Mouse (Mus musculus) brain, embryonic 14.5 days (tissue): ENCODE data around the gene Mapre3.

Source experiments
- CTCF ChIP-seq: fragments of 200-500 bp; IDR thresholded peaks from 2 replicates; pipeline ENCODE4 v1.5.1; 2012; ENCODE audit warnings: inconsistent platforms, mild to moderate bottlenecking, moderate library complexity, borderline replicate concordance; ENCODE audit not compliant: insufficient read depth, insufficient read length; ENCODE audit errors: extremely low read depth
- POLR2A ChIP-seq: fragments of 200-500 bp; IDR thresholded peaks from 2 replicates; pipeline ENCODE4 v1.6.1; 2012; ENCODE audit warnings: mild to moderate bottlenecking, inconsistent platforms, borderline replicate concordance; ENCODE audit not compliant: poor library complexity, insufficient read depth, insufficient read length, severe bottlenecking; ENCODE audit errors: extremely low read depth

- TF ChIP-seq POLR2A (no peak), CTCF (peak; percentile 2; the same call in 1 of the 2 replicates)
Observed at GRCm38 (mm10) chr5:30855674-30856073, 41.2 kb downstream of the Mapre3 start.
